Mouse (Mus musculus) lung, embryonic 16.5 days (tissue): Measurements from ENCODE around the gene Foxj3. TPM values are rescaled to one million over a fixed set of nuclear protein-coding genes. Genes with fewer than 3 reads are reported as not detected.
A peak's percentile ranks its signal among the peaks of the same experiment; 100 is the strongest.

ENCODE experiments used
- ATAC-seq: fragments of 200-750 bp; cut with Nextera tagmentation; 2 replicates; pipeline ENCODE4 v1.8.0; 2017; ENCODE audit warnings: low read depth, mild to moderate bottlenecking, moderate library complexity
- H3K27ac ChIP-seq: fragments of 300-500 bp; sonication (generic); 2 replicates; pipeline ENCODE4 v1.5.1; 2014; ENCODE audit warnings: mild to moderate bottlenecking, control low read depth, low read length
- H3K27me3 ChIP-seq: fragments of 300-500 bp; sonication (generic); 2 replicates; pipeline ENCODE4 v1.6.1; 2014; ENCODE audit warnings: low read depth, low read length, mixed read lengths; ENCODE audit not compliant: control insufficient read depth, insufficient read depth
- H3K36me3 ChIP-seq: fragments of 300-500 bp; sonication (generic); 2 replicates; pipeline ENCODE4 v1.6.1; 2014; ENCODE audit warnings: low read length; ENCODE audit not compliant: control insufficient read depth, insufficient read depth
- H3K4me1 ChIP-seq: fragments of 300-500 bp; sonication (generic); replicated peaks from 2 replicates; pipeline ENCODE4 v1.6.1; 2014; ENCODE audit warnings: low read length, mixed read lengths; ENCODE audit not compliant: control insufficient read depth, insufficient read depth
- H3K4me2 ChIP-seq: fragments of 300-500 bp; sonication (generic); 2 replicates; pipeline ENCODE4 v1.6.1; 2014; ENCODE audit warnings: low read depth, low read length, control low read depth
- H3K4me3 ChIP-seq: fragments of 300-500 bp; sonication (generic); 2 replicates; pipeline ENCODE4 v1.5.1; 2014; ENCODE audit warnings: mild to moderate bottlenecking, low read length, control low read depth
- H3K9ac ChIP-seq: fragments of 300-500 bp; sonication (generic); 2 replicates; pipeline ENCODE4 v1.6.1; 2014; ENCODE audit warnings: low read length, control low read depth
- H3K9me3 ChIP-seq: fragments of 300-500 bp; sonication (generic); 2 replicates; pipeline ENCODE4 v1.6.1; 2016; ENCODE audit warnings: low read length; ENCODE audit not compliant: control insufficient read depth
- WGBS: fragments of 180-500 bp; shearing (Covaris S2); extraction: QIAGEN DNeasy Blood & Tissue Kit; methylation state at CpG from one replicate; pipeline ENCODE4 v1.1.7; 2014; 5-methylcytosine and 5-hydroxymethylcytosine counted together
- polyA plus RNA-seq: library from polyadenylated mRNA; unstranded; fragments of >200 nt; fragmentation: Nextera tagmentation; extraction: Ambion mirVana; gene quantifications from 2 replicates; pipeline ENCODE4 v1.2.1, GENCODE M21; 2015

The Foxj3 gene
- polyA plus RNA-seq, 1 experiment from 2014 or later: 24.1 TPM

DNA sequence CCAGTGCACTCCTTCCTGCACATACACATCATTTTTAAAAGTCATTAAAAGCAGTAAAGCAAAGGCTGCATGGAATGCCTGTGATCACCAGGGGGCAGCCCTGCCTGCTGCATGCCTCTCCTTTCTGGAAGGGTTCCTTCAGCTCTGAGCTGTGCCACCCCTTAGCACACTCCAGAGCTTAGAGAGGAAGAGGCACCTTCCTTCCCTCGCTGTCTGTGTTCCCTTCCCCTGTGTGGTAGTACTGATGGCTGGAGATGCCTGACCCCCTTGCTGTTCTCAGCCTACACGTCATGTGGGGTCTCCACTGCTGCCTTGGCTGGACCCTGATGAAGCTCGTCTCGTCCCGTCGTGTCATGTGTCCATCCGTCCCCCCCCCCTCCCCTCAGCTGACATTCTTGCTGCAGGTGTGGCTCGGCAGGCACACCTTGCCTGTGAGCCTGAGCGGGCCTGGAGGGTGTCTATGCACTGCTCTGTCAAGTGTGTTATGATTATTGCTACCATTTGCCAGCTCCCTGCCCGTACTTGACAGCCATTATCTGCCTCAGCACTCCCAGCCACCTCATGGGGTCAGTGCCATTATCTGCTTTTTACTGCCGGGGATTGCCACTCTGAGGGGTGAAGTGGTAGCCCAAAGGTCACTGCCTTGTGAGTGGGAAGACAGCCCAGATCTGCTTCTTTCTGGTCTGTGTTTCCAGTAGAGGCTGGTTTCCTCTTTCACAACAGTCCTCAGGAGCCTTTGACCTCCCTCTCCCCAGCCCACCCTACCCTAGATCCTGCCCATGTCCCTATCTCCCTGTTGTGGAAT lies 94.5 kb downstream of the Foxj3 start:
- WGBS: 22% methylated on average over 11 of the region's 11 CpGs
- Histone ChIP-seq H3K36me3 (peaks cover 10% of the 10 kb centered on the region), H3K4me1 (peaks cover 25% of the 10 kb centered on the region), H3K9me3 (no peaks in the 10 kb centered on the region), H3K27ac (peak overlapping the region; percentile 59), H3K27me3 (no peaks in the 10 kb centered on the region), H3K9ac (no peak overlapping the region; the same call in 1 of the 2 replicates), H3K4me2 (no peak overlapping the region), H3K4me3 (no peak overlapping the region)
- ATAC-seq: peak; percentile 83

DNA sequence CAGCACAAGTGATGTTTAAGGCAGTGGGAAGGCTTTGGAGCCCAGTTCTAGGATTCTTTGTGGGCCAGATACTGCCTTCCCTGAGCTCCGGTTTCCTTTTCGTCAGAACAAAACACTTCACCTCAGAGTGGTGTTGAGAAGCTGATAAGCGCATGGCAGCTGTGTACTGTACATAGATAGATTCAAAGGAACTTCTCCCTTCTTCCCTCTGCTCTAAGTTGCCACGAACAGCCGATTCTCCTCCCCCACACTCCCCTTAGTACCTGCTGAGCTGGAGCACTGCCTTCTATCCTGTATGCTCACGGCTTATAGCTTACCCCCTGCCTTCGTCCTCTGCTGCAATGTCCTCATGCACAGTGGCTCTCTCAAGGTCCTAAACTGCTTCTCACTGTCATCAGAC lies 95.9 kb downstream of the Foxj3 start:
- Histone ChIP-seq H3K4me1 (peaks cover 26% of the 10 kb centered on the region), H3K4me2 (no peak overlapping the region), H3K9me3 (no peaks in the 10 kb centered on the region), H3K9ac (no peak overlapping the region), H3K27me3 (no peaks in the 10 kb centered on the region), H3K27ac (peak overlapping the region; percentile 13; the same call in 1 of the 2 replicates), H3K4me3 (no peak overlapping the region), H3K36me3 (peaks cover 10% of the 10 kb centered on the region)
- ATAC-seq: no peak
- 38% methylated on average over 7 of the region's 7 CpGs for WGBS

DNA sequence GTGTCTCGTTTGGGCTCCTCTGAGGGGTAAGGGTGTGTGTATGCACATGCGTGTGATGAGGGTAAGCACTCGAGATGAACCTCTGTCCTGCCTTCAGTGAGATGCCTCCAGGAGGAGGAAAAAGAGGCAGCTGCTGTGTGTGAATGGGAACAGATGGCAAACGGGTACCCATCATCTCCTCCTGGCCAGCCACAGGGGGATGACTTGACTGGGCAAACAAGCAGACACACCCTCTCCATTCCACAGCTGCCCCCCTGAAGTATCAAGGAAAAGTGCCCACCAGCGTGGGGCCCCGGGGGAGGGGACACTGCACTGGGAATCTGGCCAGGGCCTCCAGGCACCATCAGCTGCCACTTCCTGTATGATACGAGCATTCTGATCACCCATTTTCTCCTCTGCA lies 96.5 kb downstream of the Foxj3 start:
- Histone ChIP-seq H3K27me3 (no peaks in the 10 kb centered on the region), H3K36me3 (peaks cover 10% of the 10 kb centered on the region), H3K27ac (no peak overlapping the region; the same call in 1 of the 2 replicates), H3K9me3 (no peaks in the 10 kb centered on the region), H3K4me2 (no peak overlapping the region), H3K9ac (0 out of 2 replicates have a peak overlapping the region, but pooled peaks have one; percentile 11), H3K4me3 (no peak overlapping the region), H3K4me1 (peaks cover 27% of the 10 kb centered on the region)
- ATAC-seq: no peak
- 36% methylated on average over 7 of the region's 7 CpGs for WGBS

DNA sequence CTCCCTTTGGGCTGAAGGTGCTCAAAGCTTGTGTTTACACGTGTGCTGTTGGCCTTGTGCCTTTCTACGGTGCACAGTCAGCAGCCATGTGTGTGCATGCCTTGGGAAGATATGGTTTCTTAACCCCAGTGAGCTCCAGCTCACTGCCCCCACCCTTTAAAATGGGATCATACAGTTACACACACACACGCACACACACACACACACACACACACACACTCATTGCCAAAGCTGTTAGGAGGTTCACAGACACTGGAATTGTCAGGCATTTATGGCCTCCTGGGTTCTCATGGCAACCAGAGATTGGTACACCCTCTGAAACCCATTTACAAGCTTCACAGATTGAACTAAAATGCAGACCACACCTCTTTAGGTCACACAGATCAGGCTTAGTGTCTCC lies 97.1 kb downstream of the Foxj3 start:
- no peaks in the 10 kb centered on the region for H3K27me3 ChIP-seq
- H3K9me3 ChIP-seq: no peaks in the 10 kb centered on the region
- 71% methylated on average over 3 of the region's 3 CpGs for WGBS
- no peak overlapping the region for H3K27ac ChIP-seq
- no peak overlapping the region for H3K9ac ChIP-seq
- no peak for ATAC-seq
- peaks cover 27% of the 10 kb centered on the region for H3K4me1 ChIP-seq
- no peak overlapping the region for H3K4me3 ChIP-seq
- no peak overlapping the region for H3K4me2 ChIP-seq
- H3K36me3 ChIP-seq: peaks cover 10% of the 10 kb centered on the region

DNA sequence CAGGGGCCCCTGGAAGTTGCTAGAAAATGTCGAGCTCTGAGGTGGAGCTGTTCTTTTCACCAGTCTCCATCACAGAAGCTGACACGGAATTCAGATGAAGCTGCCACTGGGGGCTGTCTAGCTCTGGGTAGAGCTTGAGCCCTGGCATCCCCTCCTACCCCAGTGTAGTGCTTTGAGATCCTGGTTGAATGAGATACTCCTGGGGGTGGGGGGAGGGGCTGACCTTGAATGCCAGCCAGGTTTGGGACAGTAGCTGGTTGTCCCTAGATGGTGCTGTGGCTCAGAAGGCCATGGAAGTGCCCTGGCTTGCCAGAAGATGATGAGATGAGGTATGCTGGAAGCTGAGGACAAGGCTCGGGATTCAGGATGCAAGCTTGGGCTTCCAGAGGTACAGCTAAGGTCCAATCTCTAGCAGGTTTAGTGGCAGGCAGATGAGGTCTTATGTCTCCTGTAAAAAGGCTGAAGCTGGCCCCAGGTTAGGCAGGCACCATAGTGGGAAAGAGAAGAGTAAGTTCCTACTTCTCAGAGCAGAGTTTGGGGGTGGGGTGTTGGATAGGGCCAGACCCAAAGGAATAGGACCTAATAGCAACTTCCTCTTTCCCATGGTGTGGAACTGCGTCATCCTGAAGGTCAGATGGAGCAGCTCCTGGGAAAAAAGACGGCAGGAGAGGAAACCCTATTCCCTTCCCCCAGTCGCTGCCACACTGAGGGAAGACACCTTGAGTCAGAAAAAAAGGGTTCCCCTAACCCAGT lies 98.3 kb downstream of the Foxj3 start:
- Histone ChIP-seq H3K27me3 (no peaks in the 10 kb centered on the region), H3K4me1 (peaks cover 27% of the 10 kb centered on the region), H3K4me3 (no peak overlapping the region), H3K9me3 (no peaks in the 10 kb centered on the region), H3K27ac (no peak overlapping the region), H3K9ac (no peak overlapping the region), H3K4me2 (no peak overlapping the region), H3K36me3 (peaks cover 2% of the 10 kb centered on the region)
- WGBS: 54% methylated on average over 6 of the region's 6 CpGs
- ATAC-seq: no peak

DNA sequence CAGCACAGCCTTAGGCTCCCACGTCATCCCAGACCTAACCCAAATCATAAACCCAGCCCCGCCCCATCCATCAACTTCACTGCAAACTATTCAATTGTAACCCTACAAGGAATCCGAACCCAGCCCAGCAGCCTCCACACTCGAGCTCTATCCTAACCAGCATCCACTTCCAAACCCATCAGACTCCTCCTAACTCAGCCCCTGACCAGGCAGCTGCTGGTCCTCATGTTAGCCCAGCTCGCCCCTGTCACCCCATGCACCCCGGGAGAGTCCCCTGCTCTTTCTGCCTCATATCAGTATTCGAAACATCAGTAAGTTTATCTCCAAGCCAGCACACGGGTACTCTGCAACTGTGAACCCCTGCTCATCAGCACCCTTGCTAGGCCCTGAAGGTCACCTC lies 98.9 kb downstream of the Foxj3 start:
- Histone ChIP-seq H3K4me3 (no peak overlapping the region), H3K9me3 (no peaks in the 10 kb centered on the region), H3K27ac (no peak overlapping the region), H3K27me3 (no peaks in the 10 kb centered on the region), H3K4me1 (peaks cover 27% of the 10 kb centered on the region), H3K36me3 (no peaks in the 10 kb centered on the region), H3K4me2 (no peak overlapping the region), H3K9ac (no peak overlapping the region)
- WGBS: 73% methylated on average over 8 of the region's 8 CpGs
- no peak for ATAC-seq

DNA sequence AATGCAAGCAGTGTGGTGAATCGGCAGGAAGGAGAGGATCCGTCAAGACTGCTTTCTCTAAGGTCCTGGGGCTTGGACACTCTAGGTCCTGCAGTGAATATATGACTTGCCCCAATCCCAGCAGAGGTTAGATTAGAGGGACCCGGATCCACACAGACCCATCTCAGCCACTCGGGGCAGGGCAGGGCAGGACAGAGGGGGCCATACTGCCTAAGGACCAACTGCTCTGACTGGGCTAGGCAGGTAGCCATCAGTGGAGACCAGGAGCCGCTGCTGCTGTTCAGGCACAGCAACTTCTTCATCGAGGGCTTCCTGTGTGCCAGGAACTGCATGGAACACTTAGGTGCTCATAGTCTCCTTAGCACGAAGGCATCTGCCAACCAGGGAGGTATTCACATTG lies 99.9 kb downstream of the Foxj3 start:
- 61% methylated on average over 7 of the region's 7 CpGs for WGBS
- no peaks in the 10 kb centered on the region for H3K9me3 ChIP-seq
- no peak overlapping the region for H3K4me3 ChIP-seq
- no peaks in the 10 kb centered on the region for H3K36me3 ChIP-seq
- no peak overlapping the region for H3K9ac ChIP-seq
- H3K27me3 ChIP-seq: no peaks in the 10 kb centered on the region
- no peak overlapping the region for H3K27ac ChIP-seq
- H3K4me1 ChIP-seq: peaks cover 20% of the 10 kb centered on the region
- H3K4me2 ChIP-seq: no peak overlapping the region
- no peak for ATAC-seq

DNA sequence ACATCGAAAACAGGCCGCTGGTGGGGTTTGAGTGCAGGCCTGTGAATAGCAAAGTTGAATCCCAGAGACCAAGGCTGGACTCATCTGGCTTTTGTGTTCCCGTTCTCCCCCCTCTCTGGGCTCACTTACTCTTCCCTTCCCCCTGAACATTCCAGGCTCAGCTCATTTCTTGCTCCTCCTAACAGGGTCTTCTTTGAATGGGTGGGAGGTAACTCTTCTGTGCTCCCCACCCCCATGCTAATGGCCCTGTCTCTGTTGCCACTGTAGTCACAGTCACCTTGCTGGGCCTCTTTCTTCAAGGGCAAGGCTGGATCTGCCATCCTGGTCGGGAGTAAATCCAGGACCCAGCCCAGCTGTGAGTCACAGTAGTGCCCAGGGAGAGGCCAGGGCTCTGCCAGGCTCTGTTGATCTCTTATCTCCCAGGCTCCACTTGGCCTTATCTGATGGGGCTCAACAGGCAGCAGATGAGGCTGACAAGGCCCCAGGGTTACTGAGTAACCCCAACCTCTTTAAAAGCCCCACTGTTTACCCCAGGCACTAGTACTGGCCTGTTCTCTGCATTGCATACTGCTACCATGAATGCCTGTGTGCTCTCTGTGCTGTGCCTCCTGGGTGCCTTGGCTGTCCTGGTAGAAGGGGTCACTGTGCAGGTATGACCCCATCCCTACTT lies 100.5 kb downstream of the Foxj3 start, which contains the start of gene Guca2a:
Gene Guca2a, plus strand, starts transcription at position 529 of the 670 bp plus-strand sequence.
- no peaks in the 10 kb centered on the region for H3K27me3 ChIP-seq
- no peaks in the 10 kb centered on the region for H3K36me3 ChIP-seq
- peak; percentile 77 for ATAC-seq
- no peaks in the 10 kb centered on the region for H3K9me3 ChIP-seq
- 0 out of 2 replicates have a peak within 1 kb of the TSS, but pooled peaks have one; percentile 20 for H3K27ac ChIP-seq
- H3K9ac ChIP-seq: no peak within 1 kb of the TSS
- 46% methylated on average over 4 of the region's 4 CpGs for WGBS
- peaks cover 19% of the 10 kb centered on the region for H3K4me1 ChIP-seq
- H3K4me2 ChIP-seq: no peak within 1 kb of the TSS
- H3K4me3 ChIP-seq: no peak within 1 kb of the TSS

DNA sequence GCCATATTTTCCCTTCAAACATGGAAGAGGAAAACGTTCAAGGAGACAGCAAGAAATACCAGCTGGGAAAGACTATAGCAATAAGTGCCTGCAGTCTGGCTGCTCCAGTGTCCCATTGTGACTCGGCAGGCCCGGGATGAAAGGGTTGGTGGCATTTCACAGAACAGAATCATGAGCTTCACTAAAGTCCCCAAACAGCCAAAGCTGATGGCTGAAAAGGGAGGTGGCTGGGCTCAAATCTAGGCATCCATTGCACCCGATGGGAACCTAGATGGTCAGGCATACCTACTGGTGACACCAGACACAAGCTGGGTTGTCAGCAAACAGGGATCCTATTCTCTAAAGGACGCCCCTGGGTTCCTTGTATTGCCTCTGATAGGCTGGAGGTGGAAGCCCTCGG lies 101.1 kb downstream of the Foxj3 start:
- Histone ChIP-seq H3K4me2 (no peak overlapping the region), H3K4me3 (no peak overlapping the region), H3K27ac (no peak overlapping the region), H3K9me3 (0 out of 2 replicates have a peak, but pooled peaks cover 3% of the 10 kb centered on the region), H3K4me1 (peaks cover 12% of the 10 kb centered on the region), H3K9ac (no peak overlapping the region), H3K27me3 (no peaks in the 10 kb centered on the region), H3K36me3 (no peaks in the 10 kb centered on the region)
- WGBS: 69% methylated on average over 6 of the region's 6 CpGs
- no peak for ATAC-seq
